Mouse (Mus musculus) gastrocnemius, adult 18-20 months (tissue): ENCODE data around the gene Numb. TPM values are rescaled to one million over a fixed set of nuclear protein-coding genes. Genes with fewer than 3 reads are reported as not detected.

Experiments
- total RNA-seq, 2 experiments: library from RNA; stranded (reverse); gene quantifications; 2 replicates each; pipeline ENCODE4 v1.2.3; 2021

Gene Numb
- total RNA-seq, 2 experiments from 2014 or later, result 16.3 to 19.4 TPM

Other genes with a start within 250 kb of the Numb start
- gene Psen1, start 233.8 kb downstream of the Numb start, total RNA-seq, result 10 to 100 TPM; 25.1 to 31.5 TPM
- under 1 TPM; 0.57 to 0.83 TPM for gene Papln, start 158.3 kb downstream of the Numb start, total RNA-seq
- 1 to 10 TPM; 3.1 to 3.7 TPM for gene Riox1, start 28.7 kb upstream of the Numb start, total RNA-seq
- gene Heatr4, start 62.9 kb upstream of the Numb start, total RNA-seq, result not detected
- 10 to 100 TPM; 17.0 to 23.3 TPM for gene Acot2, start 65.9 kb upstream of the Numb start, total RNA-seq
- 1 to 10 TPM; 3.1 to 3.3 TPM for gene Acot1, start 87.6 kb upstream of the Numb start, total RNA-seq
- gene Acot4, start 116.4 kb upstream of the Numb start, total RNA-seq, result under 1 TPM; 0.07 to 0.14 TPM
- not detected for gene Gm49366, start 117.0 kb upstream of the Numb start, total RNA-seq
- not detected for gene Acot3, start 130.2 kb upstream of the Numb start, total RNA-seq
- not detected for gene Acot5, start 147.4 kb upstream of the Numb start, total RNA-seq
- gene Acot6, start 178.7 kb upstream of the Numb start, total RNA-seq, result 1 to 10 TPM; 2.5 to 3.0 TPM
- 1 to 10 TPM; 7.3 to 7.4 TPM for gene Dnal1, start 192.4 kb upstream of the Numb start, total RNA-seq
- gene Pnma1, start 226.6 kb upstream of the Numb start, total RNA-seq, result under 1 TPM in 1 of 2 experiments, not detected in 1; 0.11 TPM